Mouse (Mus musculus) spleen, embryonic (tissue): ENCODE results near the gene Cgref1.

Source experiments
- CTCF ChIA-PET: fragments of 350-600 bp; sonication (Branson Sonifier 250); formaldehyde crosslinking; loops from one replicate; lab custom pipeline; 2022; lab: Charles Lee

Cgref1 gene

DNA sequence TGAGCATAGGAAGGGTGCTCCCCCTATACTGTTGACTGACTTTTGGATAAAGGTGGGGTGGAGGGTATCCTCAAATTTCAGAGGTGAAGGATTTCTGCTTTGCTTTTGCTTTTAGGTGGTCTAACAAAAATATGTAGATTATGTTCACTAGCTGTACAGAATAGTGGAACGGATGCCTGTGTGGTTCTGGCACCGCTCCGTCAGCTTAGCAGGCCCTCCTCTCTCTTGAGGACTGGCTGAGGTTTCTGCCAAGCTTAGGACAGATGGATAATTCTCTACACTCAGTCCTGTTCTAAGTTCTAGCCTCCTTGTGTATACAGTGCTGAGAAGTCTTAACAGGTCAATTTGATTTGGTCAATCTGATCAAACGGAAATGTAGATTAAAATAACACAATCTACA lies 5.1 kb upstream of the Cgref1 start:
- CTCF ChIA-PET, result interaction anchor here (0.9 to 1.1 kb wide), 2 partner anchors 9 to 10 kb away, joined by 3 to 4 read pairs; no protein-coding TSS in a partner anchor

DNA sequence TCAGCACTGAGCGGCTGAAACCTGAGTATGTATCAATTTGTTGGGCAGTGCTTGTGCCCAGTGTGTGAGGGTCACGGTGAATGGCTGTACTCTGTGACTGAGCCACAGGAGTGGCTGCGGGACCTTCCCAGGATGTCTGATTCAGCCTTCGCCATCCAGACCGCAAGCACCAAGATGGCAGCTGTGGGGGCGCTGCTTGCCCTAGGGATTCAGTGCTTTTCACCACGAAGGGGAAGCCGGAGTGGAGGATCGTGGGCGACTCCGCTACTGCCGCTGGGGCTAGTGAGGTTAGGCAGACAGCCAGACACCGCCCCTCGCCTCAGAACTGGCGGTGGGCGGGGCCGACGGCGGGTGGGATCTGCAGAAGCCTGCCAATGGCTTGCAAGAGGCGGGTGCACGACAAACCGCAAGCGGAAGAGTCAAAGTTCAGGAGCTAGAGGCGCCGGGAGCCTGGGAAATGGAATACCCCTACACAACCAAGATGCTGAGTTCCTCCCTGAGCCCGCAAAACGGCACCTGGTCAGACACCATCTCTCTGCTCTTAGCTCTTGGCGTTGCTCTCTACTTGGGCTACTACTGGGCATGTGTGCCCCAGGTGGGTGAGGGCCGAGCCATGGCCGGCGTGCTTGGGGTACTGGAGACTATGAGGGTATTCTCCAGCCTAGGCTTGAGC lies 4.4 kb upstream of the Cgref1 start:
- CTCF ChIA-PET, result interaction anchor here (0.9 to 1.1 kb wide), 3 partner anchors 9 to 48 kb away, joined by 3 to 5 read pairs (median 4); no protein-coding TSS in a partner anchor

DNA sequence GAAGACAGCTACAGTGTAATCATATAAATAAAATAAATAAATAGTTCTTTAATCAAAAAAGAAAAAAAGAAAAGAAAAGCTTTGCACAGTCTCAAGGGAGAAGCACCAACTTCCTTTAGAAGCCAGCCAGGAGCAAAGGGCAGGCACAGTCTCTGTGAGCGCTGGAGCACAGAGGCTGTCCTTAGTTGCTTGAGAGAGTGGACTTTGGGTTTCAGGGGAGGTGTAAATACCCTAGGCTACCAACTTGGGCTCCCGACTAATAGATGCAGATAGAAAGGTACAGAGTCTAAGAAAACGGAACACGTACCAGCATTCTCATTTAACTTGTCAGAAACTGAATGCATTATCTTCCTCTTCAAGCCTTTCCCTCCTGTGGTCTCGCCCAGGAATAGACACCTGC lies 3.2 kb upstream of the Cgref1 start:
- CTCF ChIA-PET, result no interaction called here

DNA sequence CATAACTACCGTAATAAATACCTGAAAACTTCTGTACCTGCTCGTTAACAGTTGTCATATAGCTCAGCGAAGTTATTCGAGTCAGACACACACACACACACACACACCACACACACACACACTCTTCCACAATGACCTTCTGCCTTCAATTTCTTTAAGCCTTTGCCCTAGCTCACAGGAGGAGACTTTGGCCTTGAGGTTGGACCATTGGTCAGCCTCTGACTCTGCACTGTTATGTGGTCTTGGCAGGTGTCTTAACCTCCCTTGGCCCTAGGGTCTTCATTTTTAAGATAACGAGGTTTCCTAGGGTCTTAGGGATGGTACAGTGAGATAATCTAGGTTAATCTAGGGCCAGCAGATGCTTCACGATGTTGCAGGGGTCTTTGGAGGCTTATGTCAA lies 1.0 kb downstream of the Cgref1 start:
- CTCF ChIA-PET, result interaction anchor here (0.7 kb wide), 1 partner anchor 16 kb away, joined by 4 read pairs; the partner anchor contains the start of gene Preb

DNA sequence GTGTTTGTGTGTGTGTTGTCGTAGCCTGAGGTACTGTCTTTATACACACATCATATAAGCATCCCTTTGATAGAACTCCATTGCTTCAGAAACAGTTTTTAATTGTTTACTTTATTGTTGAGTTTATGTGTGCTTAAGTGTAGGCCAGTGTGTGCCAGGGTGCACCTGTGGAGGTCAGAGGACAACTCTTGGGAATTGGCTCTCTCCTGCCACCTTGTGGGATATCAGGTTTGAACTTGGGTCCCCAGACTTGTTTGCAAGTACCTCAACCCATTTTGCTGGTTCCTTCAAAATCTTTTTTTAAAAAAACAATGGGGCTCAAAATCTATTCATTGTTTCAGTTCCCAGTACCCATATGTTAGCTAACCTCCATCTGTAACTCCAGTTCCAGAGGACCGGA lies 2.4 kb downstream of the Cgref1 start:
- CTCF ChIA-PET, result no interaction called here

DNA sequence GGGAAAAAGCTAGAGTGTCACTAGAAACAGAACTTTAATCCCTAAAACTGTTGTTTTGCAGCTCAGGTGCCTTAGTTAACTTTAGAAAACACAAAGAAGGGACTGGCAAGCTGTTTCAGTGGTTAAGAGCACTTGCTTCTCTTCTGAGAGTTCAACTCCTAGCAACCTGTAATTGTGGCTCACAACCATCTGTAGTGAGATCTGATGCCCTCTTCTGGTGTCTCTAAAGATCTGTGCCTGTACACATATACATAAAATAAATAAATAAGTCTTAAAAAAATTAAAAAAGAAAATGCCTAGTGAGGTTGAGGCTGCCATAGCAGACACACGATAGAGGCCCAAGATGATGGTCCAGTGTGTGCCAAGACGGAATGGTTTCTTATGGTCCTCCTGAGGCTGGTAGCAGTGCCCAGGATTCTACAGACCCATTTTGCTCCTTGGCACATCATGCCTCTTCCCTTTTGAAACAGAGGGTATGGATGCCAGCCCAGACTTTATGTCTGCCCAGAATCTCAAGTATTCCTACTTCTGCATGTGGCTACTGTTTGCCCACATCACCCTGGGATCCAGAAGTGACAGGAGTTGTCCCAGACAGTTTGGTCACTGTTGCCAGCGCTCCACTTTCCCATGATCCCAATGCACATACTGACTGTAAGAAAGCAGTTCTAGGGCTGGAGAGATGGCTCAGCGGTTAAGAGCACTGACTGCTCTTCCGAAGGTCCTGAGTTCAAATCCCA lies 10.5 kb downstream of the Cgref1 start:
- CTCF ChIA-PET, result no interaction called here

DNA sequence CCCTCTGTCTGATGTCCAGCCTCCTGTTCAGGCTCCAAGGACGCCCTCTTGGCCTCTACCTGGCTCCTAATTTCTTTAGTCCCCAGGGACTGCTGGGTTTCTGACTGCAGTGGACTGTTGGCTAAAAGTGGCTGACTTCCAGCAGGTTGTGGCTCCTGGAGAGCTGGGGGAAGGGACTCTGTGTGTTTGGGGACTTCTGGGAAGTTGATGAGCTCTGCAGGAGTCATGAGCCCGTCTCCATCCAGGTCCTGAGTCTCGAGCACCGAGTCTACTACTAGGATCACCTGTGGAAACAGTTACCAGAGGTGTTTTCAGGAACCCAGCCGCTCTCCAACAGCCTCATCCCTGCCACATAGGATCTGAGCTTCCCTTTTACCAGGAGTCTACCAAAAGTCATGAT lies 11.7 kb downstream of the Cgref1 start:
- CTCF ChIA-PET, result no interaction called here

DNA sequence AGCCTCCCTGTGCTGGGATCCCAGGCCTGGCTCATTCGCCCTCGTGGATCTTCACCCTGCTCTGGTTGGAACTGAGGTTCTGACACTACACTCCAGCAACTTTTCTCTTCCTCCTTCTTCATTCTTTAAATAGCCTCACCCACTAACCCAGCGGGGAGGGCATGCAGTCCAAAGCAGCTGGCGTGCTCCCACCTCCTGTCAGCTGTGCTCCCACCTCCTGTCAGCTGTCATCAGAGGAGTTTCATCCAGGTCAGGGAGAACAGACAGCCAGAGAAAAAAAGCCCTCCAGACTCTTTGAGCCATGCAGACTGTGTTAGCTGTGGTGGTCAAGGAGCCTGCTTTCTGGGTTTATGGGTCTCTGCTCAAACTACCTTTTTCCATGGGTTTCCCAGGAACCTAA lies 14.0 kb downstream of the Cgref1 start:
- CTCF ChIA-PET, result no interaction called here

DNA sequence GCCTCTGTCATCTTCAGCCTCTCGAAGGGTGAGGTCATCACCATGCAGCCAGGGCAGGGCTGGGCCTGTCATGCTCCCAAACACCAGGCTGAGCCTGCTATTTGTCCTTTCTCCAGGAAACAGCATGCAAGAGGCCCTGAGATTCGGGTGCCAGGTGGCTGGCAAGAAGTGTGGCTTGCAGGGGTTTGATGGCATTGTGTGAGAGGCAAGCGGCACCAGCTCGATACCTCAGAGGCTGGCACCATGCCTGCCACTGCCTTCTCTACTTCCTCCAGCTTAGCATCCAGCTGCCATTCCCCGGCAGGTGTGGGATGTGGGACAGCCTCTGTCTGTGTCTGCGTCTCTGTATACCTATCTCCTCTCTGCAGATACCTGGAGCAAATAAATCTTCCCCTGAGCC lies 14.5 kb downstream of the Cgref1 start:
- CTCF ChIA-PET, result no interaction called here

DNA sequence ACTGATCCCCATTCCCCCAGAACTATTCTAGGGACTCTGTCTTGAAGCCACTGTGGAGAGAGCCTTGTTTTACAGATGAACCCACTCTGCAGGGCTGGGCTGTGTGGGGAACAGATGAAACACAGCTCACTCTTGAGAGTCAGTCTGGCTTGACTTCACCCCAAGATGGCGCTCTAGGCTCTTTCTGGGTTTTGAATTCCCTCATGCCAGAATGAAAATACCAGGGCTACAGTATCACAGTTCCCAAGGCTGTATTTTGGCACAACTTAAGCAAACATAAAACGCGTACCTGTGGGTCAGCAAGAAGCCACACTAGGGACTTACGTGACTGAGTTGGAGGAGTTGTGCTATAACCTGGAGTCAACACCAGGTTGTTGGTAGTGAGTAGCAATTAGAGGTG lies 15.3 kb downstream of the Cgref1 start:
- CTCF ChIA-PET, result interaction anchor here (0.6 to 1.3 kb wide), 2 partner anchors 68 to 333 kb away, joined by 3 to 4 read pairs; no protein-coding TSS in a partner anchor

DNA sequence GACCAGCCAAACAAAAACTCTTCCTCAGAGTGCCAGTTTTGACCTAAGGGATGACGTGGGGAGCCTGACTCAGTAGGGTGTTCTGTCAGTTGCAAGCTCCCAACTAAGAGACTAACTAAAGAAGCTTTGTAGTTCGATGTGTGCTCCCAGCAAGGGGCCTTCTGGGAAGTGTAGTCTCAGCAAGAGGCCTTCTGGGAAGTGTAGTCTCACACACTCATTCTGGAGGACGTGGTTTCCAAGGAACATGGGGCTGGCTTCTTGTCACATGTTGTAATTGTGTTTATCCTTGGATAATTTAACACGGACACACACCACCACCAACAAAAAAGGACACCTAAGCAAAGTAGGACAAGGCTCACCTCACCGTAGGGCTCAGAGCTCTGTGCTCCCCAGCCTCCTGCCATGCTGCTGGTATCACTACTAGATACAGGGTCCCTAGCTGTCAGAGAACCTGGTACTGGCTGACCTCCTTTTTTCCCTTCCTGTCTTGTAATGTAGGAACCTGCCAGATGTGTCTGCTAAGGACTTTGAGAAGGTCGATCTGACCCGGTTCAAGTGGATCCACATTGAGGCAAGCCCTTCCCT lies 17.4 kb downstream of the Cgref1 start:
- CTCF ChIA-PET, result no interaction called here

DNA sequence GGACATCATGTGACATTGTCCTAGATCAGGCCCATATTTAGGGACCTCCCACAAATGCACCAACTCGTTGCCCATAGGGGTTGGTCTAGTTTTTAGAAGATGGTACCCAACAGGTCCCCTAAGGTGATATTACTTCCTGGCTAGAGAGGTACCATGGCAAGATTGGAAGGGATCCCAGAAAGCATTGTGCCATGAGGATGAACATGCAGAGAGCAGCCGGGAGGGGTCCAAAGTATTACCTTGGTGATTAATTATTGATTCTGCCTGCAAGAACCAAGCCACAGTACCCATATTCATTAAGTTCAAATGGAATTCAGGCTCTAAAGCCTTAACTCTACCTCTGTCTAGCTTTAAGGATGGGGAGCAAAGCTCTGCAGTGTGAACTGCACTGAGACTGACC lies 19.3 kb downstream of the Cgref1 start:
- CTCF ChIA-PET, result no interaction called here

DNA sequence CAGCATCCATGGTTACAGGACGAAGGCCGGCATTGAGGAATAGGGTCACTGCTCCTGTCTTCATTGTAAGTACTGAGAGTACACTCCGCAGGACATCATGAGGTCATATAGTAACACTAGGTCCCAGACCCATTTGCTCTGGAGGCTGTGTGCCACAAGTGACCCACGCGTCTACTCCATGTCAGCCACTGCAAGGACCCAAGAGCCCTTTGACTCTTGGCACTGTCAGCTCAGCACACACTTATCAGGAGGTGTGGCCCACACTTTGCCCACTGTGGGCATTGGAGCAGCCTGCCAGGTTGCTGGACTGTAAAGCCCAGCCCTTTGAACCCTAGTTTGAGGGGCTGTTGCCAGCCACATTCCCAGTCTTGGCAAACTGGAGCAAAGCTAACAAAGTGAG lies 20.2 kb downstream of the Cgref1 start:
- CTCF ChIA-PET, result interaction anchor here (1.1 kb wide), 1 partner anchor 114 kb away, joined by 5 read pairs; no protein-coding TSS in a partner anchor

DNA sequence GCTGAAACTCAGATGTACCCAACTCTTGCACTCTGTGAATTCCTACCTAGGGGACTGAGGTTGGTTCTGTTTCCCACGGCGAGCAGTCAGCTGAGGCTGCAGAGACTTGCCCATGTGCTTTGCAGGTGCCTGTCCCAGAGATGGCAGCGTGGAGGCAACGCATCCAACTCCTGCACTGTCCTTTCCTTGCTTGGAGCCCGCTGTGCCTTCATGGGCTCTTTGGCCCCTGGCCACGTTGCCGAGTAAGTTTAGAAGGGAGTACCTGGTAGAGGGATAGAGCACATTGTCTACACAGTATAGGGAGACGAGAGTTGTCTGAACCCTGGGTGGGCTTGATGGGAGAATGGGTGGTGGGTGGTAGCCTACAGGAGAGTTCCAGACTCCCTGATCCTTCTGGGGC lies 20.8 kb downstream of the Cgref1 start:
- CTCF ChIA-PET, result interaction anchor here (1.1 kb wide), 1 partner anchor 113 kb away, joined by 5 read pairs; no protein-coding TSS in a partner anchor

DNA sequence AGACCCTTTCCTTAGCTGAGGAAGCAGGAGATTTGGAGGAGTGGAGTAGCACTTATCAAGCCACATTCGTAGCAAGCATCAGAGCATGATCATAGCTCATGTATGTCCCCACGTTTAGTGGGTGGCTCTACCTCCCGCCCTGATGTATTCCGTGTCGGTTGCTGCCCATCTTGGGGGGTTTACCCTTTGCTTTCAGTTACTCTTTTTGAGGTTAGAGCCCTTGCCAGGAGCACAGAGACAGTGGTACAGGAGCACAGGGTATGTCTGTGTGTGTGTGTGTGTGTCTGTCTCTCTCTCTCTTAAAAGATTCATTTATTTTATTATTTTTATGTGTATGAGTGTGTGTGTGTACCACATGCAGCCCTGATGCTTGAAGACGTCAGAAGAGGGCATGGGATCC lies 22.3 kb downstream of the Cgref1 start:
- CTCF ChIA-PET, result no interaction called here

DNA sequence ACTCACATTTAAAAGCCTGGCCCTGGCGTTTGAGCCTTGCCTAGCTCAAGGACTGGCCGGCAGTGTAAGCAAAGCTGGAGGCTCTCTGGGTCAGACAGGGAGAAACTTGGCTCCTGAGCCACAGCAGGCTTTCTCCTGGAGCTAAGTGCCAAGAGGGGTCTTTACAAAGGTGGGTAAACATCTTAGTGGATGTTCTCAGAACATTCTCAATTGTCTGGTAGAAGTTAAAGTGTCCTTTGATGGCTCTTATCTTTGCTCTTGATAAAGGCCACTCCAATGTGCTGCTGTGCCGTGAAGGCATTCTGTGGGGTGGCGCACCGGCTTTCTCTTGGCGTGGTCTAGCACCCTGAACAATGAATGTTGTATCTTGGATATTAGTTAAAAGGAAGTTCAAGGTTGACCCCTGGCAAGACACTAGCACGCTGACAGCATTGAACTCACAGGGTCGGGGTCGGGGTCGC lies 22.8 kb downstream of the Cgref1 start:
- CTCF ChIA-PET, result interaction anchor here (0.7 to 1.2 kb wide), 2 partner anchors 37 to 107 kb away, joined by 3 to 4 read pairs; no protein-coding TSS in a partner anchor

DNA sequence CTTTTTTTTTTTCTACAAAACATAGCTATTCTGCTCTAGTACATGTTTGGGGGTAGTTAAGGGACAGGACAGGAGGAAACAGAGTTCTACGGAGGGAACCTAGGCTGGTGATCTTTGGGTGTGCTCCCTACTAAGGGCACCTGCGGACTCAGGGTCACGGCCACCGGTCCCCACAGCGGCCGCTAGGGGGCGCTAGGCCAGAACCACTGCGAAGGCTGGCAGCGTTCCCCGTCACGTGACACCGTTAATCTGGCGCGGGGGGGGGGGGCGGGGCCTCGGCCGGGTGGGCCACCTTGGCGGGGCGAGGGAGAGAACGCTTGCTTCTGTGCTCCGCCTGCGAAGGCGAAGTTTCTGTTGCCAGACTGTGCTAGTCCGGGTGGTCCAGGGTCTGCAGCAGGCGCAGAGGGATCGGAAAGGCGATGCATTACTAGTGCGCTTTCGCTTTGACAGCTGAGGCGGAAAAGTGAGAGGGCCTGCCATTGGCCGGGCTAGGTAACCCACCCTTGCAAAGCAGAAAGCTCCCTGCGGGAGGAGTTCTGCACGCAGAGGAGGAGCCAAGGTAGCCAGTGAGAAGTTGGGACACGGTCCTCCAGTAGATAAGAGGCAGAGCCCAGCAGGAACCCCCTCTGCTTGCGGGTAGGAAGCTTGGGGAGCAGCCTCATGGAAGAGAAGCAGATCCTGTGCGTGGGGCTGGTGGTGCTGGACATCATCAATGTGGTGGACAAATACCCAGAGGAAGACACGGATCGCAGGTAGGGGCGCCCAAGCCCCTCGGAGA lies 23.9 kb downstream of the Cgref1 start, which contains the start of gene Khk:
TSS of gene Khk (plus strand) at position 176 of the 778 bp plus-strand sequence.
- CTCF ChIA-PET, result interaction anchor here (0.7 to 1.2 kb wide), 3 partner anchors 14 to 106 kb away, joined by 3 to 4 read pairs (median 3); partner anchors contain the start of genes Ost4 and Preb

DNA sequence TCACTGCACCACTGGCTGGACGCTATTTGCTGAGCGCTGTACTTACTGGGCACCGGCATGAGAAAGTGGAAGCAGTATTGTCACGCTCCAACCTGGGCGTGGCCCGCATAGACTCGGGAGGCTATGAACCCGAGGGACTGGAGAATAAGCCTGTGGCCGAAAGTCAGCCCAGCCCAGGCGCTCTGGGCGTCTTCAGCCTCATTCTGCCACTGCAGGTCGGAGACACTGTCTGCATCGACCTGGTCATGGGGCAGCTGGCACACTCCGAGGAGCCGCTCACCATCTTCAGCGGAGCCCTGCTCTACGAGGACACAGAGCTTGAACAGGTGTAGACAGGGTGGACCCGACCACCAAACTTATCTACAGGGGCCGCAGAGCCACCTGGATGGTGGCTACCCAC lies 24.8 kb downstream of the Cgref1 start:
- CTCF ChIA-PET, result interaction anchor here (0.7 kb wide), 1 partner anchor 40 kb away, joined by 3 read pairs; the partner anchor contains the start of gene Preb

DNA sequence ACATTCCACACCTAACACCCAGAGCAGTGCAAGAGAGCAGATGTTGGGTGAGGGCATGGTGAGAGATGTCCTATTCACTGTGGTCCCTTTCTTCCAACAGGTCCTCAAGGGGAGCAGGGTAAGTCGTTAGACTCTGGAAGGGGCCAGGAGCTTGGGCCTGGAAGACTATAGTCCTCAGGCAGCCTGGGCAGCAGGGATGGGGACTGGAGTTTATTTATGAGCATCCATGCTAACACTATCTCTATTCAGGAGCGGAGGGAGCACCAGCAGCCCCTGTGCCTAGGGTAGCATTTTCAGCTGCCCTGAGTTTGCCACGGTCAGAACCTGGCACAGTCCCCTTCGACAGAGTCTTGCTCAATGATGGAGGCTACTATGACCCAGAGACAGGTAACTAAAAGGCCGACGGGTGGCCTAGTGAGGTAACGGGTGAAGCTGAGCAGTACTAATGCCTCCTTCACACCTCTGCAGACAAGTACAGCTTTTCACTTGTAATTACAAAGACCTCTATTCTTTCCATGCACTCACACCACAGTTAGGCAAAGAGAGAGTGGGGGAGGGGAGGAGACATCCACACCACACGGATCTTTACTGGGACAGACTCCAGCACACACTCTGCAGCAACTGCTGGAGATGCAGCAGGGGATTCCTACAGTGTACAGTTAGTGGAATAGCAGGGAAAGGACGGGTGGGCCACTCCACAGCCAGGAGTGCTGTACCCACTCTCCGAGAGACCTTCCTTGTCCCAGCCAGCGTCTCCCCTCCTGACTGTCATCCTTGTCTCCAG lies 25.4 kb downstream of the Cgref1 start:
- CTCF ChIA-PET, result no interaction called here

DNA sequence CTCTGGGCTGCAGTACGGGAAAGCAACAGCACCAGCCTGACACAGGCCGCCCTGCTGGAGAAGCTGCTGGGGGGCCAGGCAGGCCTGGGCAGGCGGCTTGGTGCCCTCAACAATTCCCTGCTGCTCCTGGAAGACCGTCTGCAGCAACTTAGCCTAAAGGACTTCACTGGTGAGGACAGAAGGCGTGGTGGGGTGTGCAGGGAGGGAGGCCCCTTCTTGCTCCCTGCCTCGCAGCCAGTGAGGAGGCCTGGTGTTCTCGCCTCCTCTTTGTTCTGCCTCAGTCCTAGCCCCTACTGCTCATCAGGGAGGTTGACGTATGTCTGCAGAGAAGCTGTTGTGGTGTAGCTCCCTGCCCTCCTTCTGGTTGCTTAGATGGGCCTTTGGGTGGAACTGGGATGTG lies 26.7 kb downstream of the Cgref1 start:
- CTCF ChIA-PET, result no interaction called here
